Comparison of ENCODE assay signal across 8 mouse cellular contexts in the genomic region with DNA sequence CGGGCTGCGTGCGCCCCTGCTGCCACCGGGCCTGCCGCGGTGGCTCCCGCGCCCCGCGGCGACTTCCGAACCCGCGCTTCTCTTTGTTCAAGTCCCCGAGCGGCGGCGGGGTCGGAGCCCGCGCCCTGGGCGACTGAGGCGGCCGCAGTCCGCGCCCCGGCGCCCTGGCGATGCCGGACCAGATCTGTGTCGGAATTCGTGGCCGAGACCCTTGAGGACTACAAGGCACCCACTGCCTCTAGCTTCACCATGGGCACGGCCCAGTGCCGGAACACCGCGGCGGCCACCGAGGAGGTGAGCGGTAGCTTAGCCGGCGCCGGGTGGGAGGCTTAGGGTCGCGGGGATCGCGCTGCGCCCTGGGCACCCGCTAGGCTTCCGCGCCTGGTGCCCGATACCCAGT. TPM values are rescaled to one million over a fixed set of nuclear protein-coding genes. Genes with fewer than 3 reads are reported as not detected.
DNase-seq lines count a peak whose midpoint lies in the region; ATAC-seq and TF ChIP-seq lines count a peak whose summit lies in the region.
"Not testable (repeated sequence)": the region's sequence is repeated elsewhere in the genome, so short reads cannot be mapped to it uniquely, and the experiment has no call there.

No protein-coding gene starts in this region.

- H3K4me2 ChIP-seq in hindbrain, embryonic 13.5 days, result peak overlapping the region; percentile 52
- peak overlapping the region; percentile 31; the same call in 1 of the 2 replicates for H3K4me2 ChIP-seq in lung, embryonic 16.5 days (ENCODE audit: low read depth, low read length)
- H3K4me2 ChIP-seq in stomach, postnatal 0 days (replicated peaks; ENCODE audit: low read depth), result peak overlapping the region; percentile 46

- not testable (repeated sequence) for TF ChIP-seq CTCF in ES-Bruce4 (IDR thresholded peaks at IDR 0.05; ENCODE audit: low read depth, low read length); gastrocnemius, adult 2 months (IDR thresholded peaks at IDR 0.05); olfactory bulb, adult 2 months (IDR thresholded peaks at IDR 0.05; ENCODE audit: insufficient read depth, low read depth, low read length); stomach, postnatal 0 days (IDR thresholded peaks at IDR 0.05; ENCODE audit: low read depth)

- WGBS in hindbrain, embryonic 13.5 days, result under 1% methylated on average over 48 of the region's 52 CpGs
- 0% methylated on average over 35 of the region's 52 CpGs for WGBS in lung, embryonic 16.5 days
- WGBS in olfactory bulb, adult 2 months, result under 1% methylated on average over 51 of the region's 52 CpGs
- WGBS in stomach, postnatal 0 days, result 0% methylated on average over 42 of the region's 52 CpGs

- not testable (repeated sequence) for H3K27me3 ChIP-seq in ES-Bruce4 (ENCODE audit: control insufficient read depth, insufficient read depth, low read length, poor library complexity, severe bottlenecking); hindbrain, embryonic 13.5 days; lung, embryonic 16.5 days (ENCODE audit: control insufficient read depth, insufficient read depth, low read depth, low read length); stomach, postnatal 0 days (ENCODE audit: control insufficient read depth, insufficient read depth, low read length)

- intact Hi-C loops in gastrocnemius, adult 2 months (cut with DNase I); left cerebral cortex, postnatal 4 days (cut with DNase I): not testable (repeated sequence)

- TF ChIP-seq POLR2A in ES-Bruce4 (IDR thresholded peaks at IDR 0.05; ENCODE audit: insufficient read depth, low read length); olfactory bulb, adult 2 months (IDR thresholded peaks at IDR 0.05; ENCODE audit: insufficient read depth, low read depth, low read length): not testable (repeated sequence)

- not testable (repeated sequence) for H3K36me3 ChIP-seq in ES-Bruce4 (ENCODE audit: control insufficient read depth, insufficient read depth, low read length, poor library complexity, severe bottlenecking); hindbrain, embryonic 13.5 days; lung, embryonic 16.5 days (ENCODE audit: control insufficient read depth, insufficient read depth, low read length); stomach, postnatal 0 days (ENCODE audit: control insufficient read depth, insufficient read depth, low read length)

- not testable (repeated sequence) for H3K9me3 ChIP-seq in ES-Bruce4 (replicated peaks; ENCODE audit: control insufficient read depth, insufficient read depth, low read length, poor library complexity, severe bottlenecking); hindbrain, embryonic 13.5 days; lung, embryonic 16.5 days (ENCODE audit: control insufficient read depth, low read length); stomach, postnatal 0 days (ENCODE audit: control insufficient read depth, low read length)

- DNase-seq in embryo, embryonic 11 days, result peak; percentile 16
- not testable (repeated sequence) for DNase-seq in gastrocnemius, adult 2 months
- DNase-seq in left cerebral cortex, postnatal 4 days, result peak; percentile 1
- DNase-seq in stomach, postnatal 0 days (ENCODE audit: low spot score), result peak; percentile 17

- not testable (repeated sequence) for H3K4me1 ChIP-seq in ES-Bruce4 (ENCODE audit: control insufficient read depth, insufficient read depth, low read length); hindbrain, embryonic 13.5 days (replicated peaks); lung, embryonic 16.5 days (replicated peaks; ENCODE audit: control insufficient read depth, insufficient read depth, low read length); olfactory bulb, adult 2 months (ENCODE audit: control insufficient read depth, insufficient read depth, low read length); stomach, postnatal 0 days (replicated peaks; ENCODE audit: control insufficient read depth, insufficient read depth)

- not testable (repeated sequence) for ATAC-seq in hindbrain, embryonic 13.5 days (ENCODE audit: low FRiP score); lung, embryonic 16.5 days (ENCODE audit: low read depth); stomach, postnatal 0 days (ENCODE audit: low FRiP score, low TSS enrichment)

- TF ChIP-seq EP300 in ES-Bruce4 (IDR thresholded peaks at IDR 0.05; ENCODE audit: insufficient read depth, low read depth, low read length); stomach, postnatal 0 days (optimal IDR thresholded peaks at IDR 0.05): not testable (repeated sequence)

- H3K27ac ChIP-seq in ES-Bruce4 (ENCODE audit: insufficient read depth, low read length); gastrocnemius, adult 2 months; lung, embryonic 16.5 days (ENCODE audit: low read length); olfactory bulb, adult 2 months (ENCODE audit: insufficient read depth, low read depth, low read length); stomach, postnatal 0 days (replicated peaks): not testable (repeated sequence)
- H3K27ac ChIP-seq in hindbrain, embryonic 13.5 days, result peak overlapping the region; percentile 60

- H3K4me3 ChIP-seq in ES-Bruce4 (ENCODE audit: low read depth, low read length), result peak overlapping the region; percentile 88
- H3K4me3 ChIP-seq in gastrocnemius, adult 2 months, result peak overlapping the region; percentile 75
- H3K4me3 ChIP-seq in hindbrain, embryonic 13.5 days, result peak overlapping the region; percentile 54
- H3K4me3 ChIP-seq in lung, embryonic 16.5 days (ENCODE audit: low read length), result peak overlapping the region; percentile 56
- H3K4me3 ChIP-seq in olfactory bulb, adult 2 months (ENCODE audit: insufficient read depth, low read depth, low read length), result peak overlapping the region; percentile 75
- peak overlapping the region; percentile 42 for H3K4me3 ChIP-seq in stomach, postnatal 0 days (ENCODE audit: low read depth, low read length)

- peak overlapping the region; percentile 91 for H3K9ac ChIP-seq in ES-Bruce4 (ENCODE audit: low read depth, poor library complexity, severe bottlenecking)
- H3K9ac ChIP-seq in hindbrain, embryonic 13.5 days, result peak overlapping the region; percentile 74
- H3K9ac ChIP-seq in lung, embryonic 16.5 days (ENCODE audit: low read length), result peak overlapping the region; percentile 67
- peak overlapping the region; percentile 31; the same call in 1 of the 2 replicates for H3K9ac ChIP-seq in stomach, postnatal 0 days (ENCODE audit: low read length)

RNA-seq across cellular contexts. Expression of a gene that starts 0.3 kb away (rescaled TPM):
- polyA plus RNA-seq in ES-Bruce4 (2011; ENCODE audit: insufficient read depth, insufficient read length, low read depth, missing spikeins), result 13.5 and 13.9 TPM in 2 replicates
- 1 to 10 TPM; 3.0 to 6.4 TPM for total RNA-seq in gastrocnemius, adult 2 months (2021)
- polyA plus RNA-seq in hindbrain, embryonic 13.5 days (2015; fragmentation: Nextera tagmentation; extraction: Ambion mirVana), result 13.3 and 13.7 TPM in 2 replicates
- total RNA-seq in left cerebral cortex, postnatal 4 days (2021), result 10 to 100 TPM; 39.4 to 40.6 TPM
- polyA plus RNA-seq in lung, embryonic 16.5 days (2015; fragmentation: Nextera tagmentation; extraction: Ambion mirVana), result 7.3 and 8.3 TPM in 2 replicates
- not detected in 2 replicates for polyA plus RNA-seq in olfactory bulb, adult 2 months (2012; ENCODE audit: insufficient read depth, insufficient read length, low replicate concordance, missing spikeins)
- 5.0 and 6.0 TPM in 2 replicates for polyA plus RNA-seq in stomach, postnatal 0 days (2015; fragmentation: Nextera tagmentation; extraction: Ambion mirVana)

Comparison
In these comparisons a context has a peak if more than half of its experiments do, and no peak if none do; other contexts are left out.
1. H3K9ac ChIP-seq: peak in every context shown above with its lines; median percentile 91 in ES-Bruce4; 74 in hindbrain, embryonic 13.5 days; 67 in lung, embryonic 16.5 days; 31 in stomach, postnatal 0 days.